Mouse (Mus musculus): ENCODE measurements at regions not wholly inside any gene's neighbourhood (a gene's known extent, or its start where the extent isn't known, plus 50 kb on each side); places are given as distances from the start of the nearest gene placed in this dataset.

GRCm38 (mm10) chr6:98104432-98104831, 238.1 kb downstream of the Gm765 start:
- Histone ChIP-seq H3K36me3 (no peaks in the 10 kb centered on the region), H3K27me3 (no peaks in the 10 kb centered on the region), H3K4me2 (replicated peaks) (no peak overlapping the region), H3K4me3 (no peak overlapping the region), H3K9me3 (replicated peaks) (no peaks in the 10 kb centered on the region), H3K9ac (no peak overlapping the region), H3K4me1 (peaks cover 6% of the 10 kb centered on the region), H3K27ac (no peak overlapping the region)
- no peak for ATAC-seq (ENCODE audit: low FRiP score)
- WGBS = 51% methylated on average over 3 of the region's 3 CpGs

GRCm38 (mm10) chr6:98101023-98101422, 241.5 kb downstream of the Gm765 start:
- Histone ChIP-seq H3K9me3 (replicated peaks) (no peaks in the 10 kb centered on the region), H3K4me3 (no peak overlapping the region), H3K4me1 (peaks cover 6% of the 10 kb centered on the region), H3K9ac (no peak overlapping the region), H3K4me2 (replicated peaks) (no peak overlapping the region), H3K36me3 (no peaks in the 10 kb centered on the region), H3K27me3 (no peaks in the 10 kb centered on the region), H3K27ac (no peak overlapping the region)
- 76% methylated on average over 4 of the region's 4 CpGs for WGBS
- no peak for ATAC-seq (ENCODE audit: low FRiP score)

GRCm38 (mm10) chr6:98099126-98099525, 243.4 kb downstream of the Gm765 start:
- Histone ChIP-seq H3K9ac (no peak overlapping the region), H3K27ac (no peak overlapping the region), H3K4me1 (peaks cover 9% of the 10 kb centered on the region; the same call in 1 of the 2 replicates), H3K4me2 (replicated peaks) (no peak overlapping the region), H3K36me3 (no peaks in the 10 kb centered on the region), H3K4me3 (no peak overlapping the region), H3K27me3 (no peaks in the 10 kb centered on the region), H3K9me3 (replicated peaks) (no peaks in the 10 kb centered on the region)
- no peak for ATAC-seq (ENCODE audit: low FRiP score)
- 93% methylated on average over 9 of the region's 9 CpGs for WGBS

DNA sequence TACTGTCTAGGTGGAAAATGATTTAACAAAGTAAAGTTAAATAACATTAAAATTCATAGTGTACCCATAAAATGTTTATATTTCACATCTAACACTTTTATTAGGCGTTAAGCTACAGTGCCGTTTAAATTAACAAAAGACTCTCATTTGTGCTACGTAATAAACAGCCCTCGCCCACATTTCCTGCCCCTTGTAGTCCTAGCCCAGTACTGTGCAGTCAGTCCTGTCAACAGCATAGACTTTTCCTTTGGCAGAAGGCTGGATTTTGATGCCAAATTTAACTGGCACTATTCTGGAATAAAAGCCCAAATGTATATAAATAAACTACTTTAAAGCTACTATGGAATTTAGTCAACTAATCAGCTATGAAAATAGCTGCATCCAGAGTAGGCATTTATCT, 247.3 kb downstream of the Gm765 start:
- WGBS = 78% methylated on average over 4 of the region's 4 CpGs
- no peaks in the 10 kb centered on the region for H3K36me3 ChIP-seq
- H3K4me2 ChIP-seq (replicated peaks) = no peak overlapping the region
- H3K9me3 ChIP-seq (replicated peaks) = no peaks in the 10 kb centered on the region
- H3K9ac ChIP-seq = no peak overlapping the region
- H3K27ac ChIP-seq = no peak overlapping the region
- H3K4me3 ChIP-seq = no peak overlapping the region
- H3K4me1 ChIP-seq = peaks cover 6% of the 10 kb centered on the region; the same call in 1 of the 2 replicates
- no peaks in the 10 kb centered on the region for H3K27me3 ChIP-seq
- ATAC-seq (ENCODE audit: low FRiP score) = no peak

- Histone ChIP-seq H3K4me3 (no peak overlapping the region), H3K4me2 (replicated peaks) (no peak overlapping the region), H3K9ac (no peak overlapping the region), H3K9me3 (replicated peaks) (no peaks in the 10 kb centered on the region), H3K4me1 (no peaks in the 10 kb centered on the region), H3K27me3 (no peaks in the 10 kb centered on the region), H3K27ac (no peak overlapping the region), H3K36me3 (no peaks in the 10 kb centered on the region)
- WGBS = 50% methylated on average over 4 of the region's 4 CpGs
- ATAC-seq (ENCODE audit: low FRiP score) = no peak
These were observed 253.4 kb downstream of the Gm765 start for GRCm38 (mm10) chr6:98089185-98089584.

GRCm38 (mm10) chr6:98080076-98080475, 262.5 kb downstream of the Gm765 start:
- Histone ChIP-seq H3K27me3 (no peaks in the 10 kb centered on the region), H3K36me3 (no peaks in the 10 kb centered on the region), H3K9ac (no peak overlapping the region), H3K4me2 (replicated peaks) (no peak overlapping the region), H3K4me1 (no peaks in the 10 kb centered on the region), H3K9me3 (replicated peaks) (no peaks in the 10 kb centered on the region), H3K27ac (no peak overlapping the region), H3K4me3 (no peak overlapping the region)
- WGBS = 48% methylated on average over 4 of the region's 4 CpGs
- ATAC-seq (ENCODE audit: low FRiP score) = no peak
